Comparison of ENCODE assay signal across 13 mouse cellular contexts in the genomic region with DNA sequence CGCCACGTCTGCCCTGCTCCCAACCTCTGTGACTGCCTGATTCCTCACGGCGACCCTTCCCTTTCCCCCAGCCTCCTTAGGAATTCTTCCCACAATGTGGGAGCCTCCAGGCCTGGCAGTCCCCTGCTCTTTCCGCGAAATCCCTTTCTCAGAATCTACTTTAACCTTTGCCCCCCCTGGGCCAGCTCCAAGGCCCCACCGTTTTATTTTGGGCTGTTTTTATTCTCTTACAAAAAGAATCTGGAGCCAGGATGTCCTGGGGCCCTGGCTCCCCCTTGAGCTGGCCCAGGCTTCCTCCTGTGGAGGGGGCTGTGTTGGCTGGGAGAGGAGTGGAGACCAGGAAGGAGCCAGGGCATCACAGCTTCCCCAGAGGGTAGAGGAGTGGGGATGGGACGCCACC.
DNase-seq lines count a peak whose midpoint lies in the region; ATAC-seq lines count a peak whose summit lies in the region.
"Had no signal": no experiment of that assay in that cellular context is flagged by ENCODE, and none has a peak within 500 bp of the region (broad histone marks: within the 10 kb centered on the region; RNA-seq: fewer than 3 reads in every experiment).

No protein-coding gene starts in this region.

- no peaks in the 10 kb centered on the region; the same call in 1 of the 2 replicates for H3K4me1 ChIP-seq in hindbrain, embryonic 16.5 days (ENCODE audit: control insufficient read depth, insufficient read depth, low read depth, low read length)
- peaks cover 10% of the 10 kb centered on the region for H3K4me1 ChIP-seq in hindbrain, embryonic 13.5 days (replicated peaks)
- H3K4me1 ChIP-seq in forebrain, embryonic 11.5 days (replicated peaks; ENCODE audit: control insufficient read depth, insufficient read depth, low read length): 0 out of 2 replicates have a peak, but pooled peaks cover 2% of the 10 kb centered on the region
- H3K4me1 ChIP-seq: limb, embryonic 15.5 days had no signal

- no peak overlapping the region for H3K4me3 ChIP-seq in hindbrain, embryonic 16.5 days (ENCODE audit: low read length)
- no peak overlapping the region for H3K4me3 ChIP-seq in hindbrain, embryonic 13.5 days
- no peak overlapping the region for H3K4me3 ChIP-seq in forebrain, embryonic 11.5 days (ENCODE audit: low read depth, low read length)
- H3K4me3 ChIP-seq: erythroblast, embryonic 14.5 days; limb, embryonic 15.5 days had no signal

- H3K9ac ChIP-seq in hindbrain, embryonic 16.5 days (ENCODE audit: low read depth, low read length): no peak overlapping the region
- H3K9ac ChIP-seq in hindbrain, embryonic 13.5 days: no peak overlapping the region
- H3K9ac ChIP-seq in forebrain, embryonic 11.5 days (ENCODE audit: low read length): no peak overlapping the region
- H3K9ac ChIP-seq: limb, embryonic 15.5 days had no signal

- no peak overlapping the region for H3K4me2 ChIP-seq in hindbrain, embryonic 16.5 days (ENCODE audit: low read length)
- H3K4me2 ChIP-seq in hindbrain, embryonic 13.5 days: no peak overlapping the region
- H3K4me2 ChIP-seq in forebrain, embryonic 11.5 days (ENCODE audit: low read depth, low read length, severe bottlenecking): no peak overlapping the region
- H3K4me2 ChIP-seq: limb, embryonic 15.5 days had no signal

- H3K9me3 ChIP-seq in hindbrain, embryonic 16.5 days (ENCODE audit: control insufficient read depth, low read length): no peaks in the 10 kb centered on the region
- no peaks in the 10 kb centered on the region for H3K9me3 ChIP-seq in hindbrain, embryonic 13.5 days
- H3K9me3 ChIP-seq in forebrain, embryonic 11.5 days (ENCODE audit: control insufficient read depth, low read length): no peaks in the 10 kb centered on the region
- H3K9me3 ChIP-seq: G1E; limb, embryonic 15.5 days had no signal

- peak; percentile 48; the same call in 1 of the 2 replicates for ATAC-seq in hindbrain, embryonic 16.5 days
- ATAC-seq in hindbrain, embryonic 13.5 days (ENCODE audit: low FRiP score): no peak
- no peak for ATAC-seq in forebrain, embryonic 11.5 days (replicated peaks; ENCODE audit: low FRiP score)

- H3K27ac ChIP-seq in hindbrain, embryonic 16.5 days (ENCODE audit: low read depth, low read length): no peak overlapping the region; the same call in 1 of the 2 replicates
- H3K27ac ChIP-seq in hindbrain, embryonic 13.5 days: no peak overlapping the region
- H3K27ac ChIP-seq in forebrain, embryonic 11.5 days (ENCODE audit: low read depth, low read length): no peak overlapping the region
- H3K27ac ChIP-seq: limb, embryonic 15.5 days had no signal

- 47% methylated on average over 8 of the region's 8 CpGs for WGBS in hindbrain, embryonic 16.5 days
- 58% methylated on average over 8 of the region's 8 CpGs for WGBS in hindbrain, embryonic 13.5 days
- 66% methylated on average over 8 of the region's 8 CpGs for WGBS in forebrain, embryonic 11.5 days

- peaks cover 29% of the 10 kb centered on the region for H3K36me3 ChIP-seq in hindbrain, embryonic 16.5 days (ENCODE audit: control insufficient read depth, insufficient read depth, low read length)
- H3K36me3 ChIP-seq in hindbrain, embryonic 13.5 days: peaks cover 88% of the 10 kb centered on the region
- H3K36me3 ChIP-seq in forebrain, embryonic 11.5 days (ENCODE audit: control insufficient read depth, insufficient read depth, low read length): no peaks in the 10 kb centered on the region; the same call in 1 of the 2 replicates
- H3K36me3 ChIP-seq: G1E had no signal

- H3K27me3 ChIP-seq in hindbrain, embryonic 16.5 days (replicated peaks; ENCODE audit: control insufficient read depth, insufficient read depth, low read length): no peaks in the 10 kb centered on the region
- H3K27me3 ChIP-seq in hindbrain, embryonic 13.5 days: no peaks in the 10 kb centered on the region
- H3K27me3 ChIP-seq in forebrain, embryonic 11.5 days (ENCODE audit: control insufficient read depth, insufficient read depth, low read length): no peaks in the 10 kb centered on the region
- H3K27me3 ChIP-seq: limb, embryonic 15.5 days had no signal

- peak; percentile 51 to 80 for DNase-seq in adrenal gland, adult (ENCODE audit: inconsistent age in 2 of 2, low spot score in 1 of 2)
- no peak for DNase-seq in adrenal gland, adult 18-20 months (ENCODE audit: low spot score in 2 of 2)
- DNase-seq in ovary, adult 18-20 months (ENCODE audit: low spot score): peak; percentile 30
- no peak for DNase-seq in ovary, postnatal 10 days (ENCODE audit: low spot score)
- peak; percentile 68 for DNase-seq in yolk sac, embryonic 10.5 days (ENCODE audit: low spot score)
- DNase-seq in forebrain, embryonic 11.5 days (ENCODE audit: low spot score): no peak
- DNase-seq: cerebellum, postnatal 14 days; midbrain, embryonic 14.5 days had no signal

Comparison
In these comparisons a context has a peak if more than half of its experiments do, and no peak if none do; other contexts are left out.
1. DNase-seq: peak in adrenal gland, adult (2 of 2), ovary, adult 18-20 months (single experiment) and yolk sac, embryonic 10.5 days (single experiment); none in adrenal gland, adult 18-20 months (0 of 2), ovary, postnatal 10 days (single experiment) and forebrain, embryonic 11.5 days (single experiment).